Mouse (Mus musculus) embryo, embryonic 11 days (tissue): ENCODE results near the gene Kremen1.

Experiments used
- DNase-seq: peaks from one replicate; pipeline ENCODE4 v3.0.0-alpha.2; 2015

Gene Kremen1

GRCm38 (mm10) chr11:5265764-5266163, 4.4 kb upstream of the Kremen1 start:
- no peak for DNase-seq

GRCm38 (mm10) chr11:5263078-5263730, 1.8 kb upstream of the Kremen1 start:
- no peak for DNase-seq

- DNase-seq, result peak; percentile 79
Measured at GRCm38 (mm10) chr11:5260942-5261459, 357 bp downstream of the Kremen1 start.

- DNase-seq, result no peak
Measured at GRCm38 (mm10) chr11:5259944-5260598, 1.3 kb downstream of the Kremen1 start.

- no peak for DNase-seq
Measured at GRCm38 (mm10) chr11:5258036-5258435, 3.3 kb downstream of the Kremen1 start.

- DNase-seq, result no peak
Measured at GRCm38 (mm10) chr11:5257151-5257862, 4.1 kb downstream of the Kremen1 start.

- DNase-seq, result no peak
Measured at GRCm38 (mm10) chr11:5255509-5256014, 5.8 kb downstream of the Kremen1 start.

- DNase-seq, result no peak
Measured at GRCm38 (mm10) chr11:5254016-5254415, 7.3 kb downstream of the Kremen1 start.

- no peak for DNase-seq
Measured at GRCm38 (mm10) chr11:5253528-5253927, 7.8 kb downstream of the Kremen1 start.

GRCm38 (mm10) chr11:5252727-5253126, 8.6 kb downstream of the Kremen1 start:
- DNase-seq, result no peak

GRCm38 (mm10) chr11:5251112-5251511, 10.2 kb downstream of the Kremen1 start:
- DNase-seq, result no peak

GRCm38 (mm10) chr11:5248200-5248599, 13.2 kb downstream of the Kremen1 start:
- no peak for DNase-seq

GRCm38 (mm10) chr11:5245431-5245830, 15.9 kb downstream of the Kremen1 start:
- no peak for DNase-seq

- DNase-seq, result peak; percentile 36
Measured at GRCm38 (mm10) chr11:5244749-5245130, 16.6 kb downstream of the Kremen1 start.

GRCm38 (mm10) chr11:5243812-5244748, 17.3 kb downstream of the Kremen1 start:
- DNase-seq, result peak; percentile 52

- DNase-seq, result no peak
Measured at GRCm38 (mm10) chr11:5243208-5243607, 18.1 kb downstream of the Kremen1 start.

GRCm38 (mm10) chr11:5242158-5242557, 19.2 kb downstream of the Kremen1 start:
- no peak for DNase-seq

GRCm38 (mm10) chr11:5239706-5240690, 21.4 kb downstream of the Kremen1 start:
- DNase-seq, result peak; percentile 76

GRCm38 (mm10) chr11:5219910-5220447, 41.4 kb downstream of the Kremen1 start:
- DNase-seq, result peak; percentile 30

- no peak for DNase-seq
Measured at GRCm38 (mm10) chr11:5219371-5219770, 42.0 kb downstream of the Kremen1 start.
